Mouse (Mus musculus): ENCODE results near the gene Acsbg2. TPM values are rescaled to one million over a fixed set of nuclear protein-coding genes. Genes with fewer than 3 reads are reported as not detected.

The Acsbg2 gene
- polyA plus RNA-seq, 1 experiment: not detected

DNA sequence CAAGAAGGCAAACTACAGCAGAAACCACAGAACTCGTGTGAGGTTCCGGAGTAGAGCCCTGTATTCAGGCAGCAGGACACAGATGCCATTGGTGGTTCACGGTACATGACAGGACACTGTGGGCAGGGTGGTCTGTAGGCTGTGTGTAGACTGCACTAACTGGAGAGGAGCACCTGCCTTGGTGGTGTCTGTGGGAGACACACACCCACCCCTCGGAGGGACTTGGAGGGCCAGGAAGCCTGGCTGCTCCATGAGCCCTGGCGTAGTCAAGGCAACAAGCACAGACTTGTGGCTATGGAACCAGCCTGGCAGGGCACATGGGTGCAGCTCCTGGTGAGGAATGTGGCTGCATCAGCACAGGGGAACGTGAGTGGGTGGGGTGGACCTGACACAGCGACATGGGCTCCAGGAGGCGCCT is 54.5 kb downstream of the Acsbg2 start:
- Histone ChIP-seq H3K27ac (ENCODE audit: insufficient read depth, low read depth, low read length) (peak overlapping the region; percentile 53), H3K4me3 (ENCODE audit: insufficient read depth, low read depth, low read length) (no peak overlapping the region), H3K4me1 (ENCODE audit: control insufficient read depth, insufficient read depth, low read length) (peaks cover 33% of the 10 kb centered on the region)
- 35% methylated on average over 8 of the region's 8 CpGs for WGBS
- no peak for TF ChIP-seq POLR2A (IDR thresholded peaks at IDR 0.05; ENCODE audit: insufficient read depth, low read depth, low read length)
- TF ChIP-seq CTCF (IDR thresholded peaks at IDR 0.05; ENCODE audit: insufficient read depth, low read depth, low read length): no peak

DNA sequence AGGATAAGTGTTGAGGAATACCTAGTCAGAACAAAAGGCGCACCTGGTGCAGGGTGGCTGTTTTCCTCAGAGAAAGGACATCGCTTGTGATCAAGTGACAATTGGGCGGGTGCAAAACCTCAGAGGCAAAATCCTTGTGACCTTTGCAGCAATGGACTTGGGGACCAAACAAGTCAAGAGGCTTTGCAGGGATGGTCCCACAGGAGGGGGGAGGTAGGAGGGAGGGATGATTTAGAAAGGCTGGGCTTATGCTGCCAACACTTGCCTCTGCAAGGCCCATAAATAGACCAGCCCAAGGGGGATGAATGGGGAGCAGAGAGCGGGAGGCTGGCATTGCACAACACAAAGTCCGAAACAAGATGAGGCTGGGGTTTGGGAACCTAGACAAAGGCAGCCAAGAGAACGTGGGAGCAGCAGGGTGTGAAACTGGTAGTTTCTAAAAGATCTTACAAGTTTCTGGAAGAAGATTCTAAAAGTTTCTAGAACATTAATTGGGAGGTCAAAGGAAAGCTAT is 55.2 kb downstream of the Acsbg2 start:
- 56% methylated on average over 6 of the region's 6 CpGs for WGBS
- Histone ChIP-seq H3K4me1 (ENCODE audit: control insufficient read depth, insufficient read depth, low read length) (peaks cover 38% of the 10 kb centered on the region), H3K27ac (ENCODE audit: insufficient read depth, low read depth, low read length) (no peak overlapping the region), H3K4me3 (ENCODE audit: insufficient read depth, low read depth, low read length) (no peak overlapping the region)
- TF ChIP-seq CTCF (IDR thresholded peaks at IDR 0.05; ENCODE audit: insufficient read depth, low read depth, low read length) (no peak), POLR2A (IDR thresholded peaks at IDR 0.05; ENCODE audit: insufficient read depth, low read depth, low read length) (no peak)

DNA sequence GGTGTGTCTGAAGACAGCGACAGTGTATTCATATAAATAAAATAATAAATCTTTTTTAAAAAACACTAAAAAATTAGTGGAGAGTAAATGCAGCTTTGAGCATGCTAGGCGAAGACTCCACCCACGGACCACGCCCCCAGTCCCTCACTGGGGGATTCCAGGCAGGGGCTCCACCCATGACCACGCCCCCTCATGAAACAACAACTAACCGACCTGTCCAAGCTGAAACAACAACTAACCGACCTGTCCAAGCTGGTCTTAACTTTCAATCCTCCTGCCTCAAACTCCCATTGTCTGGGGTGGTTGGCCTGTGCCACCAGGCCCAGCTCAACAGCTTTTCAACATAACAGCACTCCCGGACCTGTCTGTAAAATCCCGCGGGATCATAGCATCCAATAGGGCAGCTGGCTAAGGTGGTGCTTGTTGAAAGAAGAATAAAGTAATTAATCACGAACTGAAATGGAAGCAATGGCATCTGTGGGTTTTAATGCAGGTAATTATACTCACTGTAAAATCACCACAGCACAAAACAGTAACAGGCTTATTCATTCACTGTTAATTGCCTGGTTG is 56.1 kb downstream of the Acsbg2 start:
- Histone ChIP-seq H3K27ac (ENCODE audit: insufficient read depth, low read depth, low read length) (no peak overlapping the region), H3K4me1 (ENCODE audit: control insufficient read depth, insufficient read depth, low read length) (peaks cover 44% of the 10 kb centered on the region), H3K4me3 (ENCODE audit: insufficient read depth, low read depth, low read length) (no peak overlapping the region)
- 42% methylated on average over 11 of the region's 11 CpGs for WGBS
- TF ChIP-seq POLR2A (IDR thresholded peaks at IDR 0.05; ENCODE audit: insufficient read depth, low read depth, low read length) (no peak), CTCF (IDR thresholded peaks at IDR 0.05; ENCODE audit: insufficient read depth, low read depth, low read length) (no peak)

DNA sequence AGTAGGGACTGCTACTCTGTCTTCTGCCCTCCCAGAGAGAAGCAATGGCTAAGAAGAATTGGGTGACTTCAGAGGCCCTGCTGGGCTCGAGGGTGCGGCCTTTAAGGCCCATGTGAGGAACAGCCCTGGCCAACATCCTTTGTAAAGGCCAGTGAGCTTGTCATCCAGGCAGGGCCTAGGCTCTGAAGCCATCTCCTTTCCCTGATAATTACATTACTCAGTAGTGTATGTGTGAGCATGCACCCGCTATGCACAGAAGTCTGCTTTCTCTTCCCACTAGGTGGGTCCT is 59.2 kb downstream of the Acsbg2 start:
- no peak for TF ChIP-seq CTCF (IDR thresholded peaks at IDR 0.05; ENCODE audit: insufficient read depth, low read depth, low read length)
- no peak for TF ChIP-seq POLR2A (IDR thresholded peaks at IDR 0.05; ENCODE audit: insufficient read depth, low read depth, low read length)
- H3K27ac ChIP-seq (ENCODE audit: insufficient read depth, low read depth, low read length): peak overlapping the region; percentile 47
- 49% methylated on average over 3 of the region's 3 CpGs for WGBS

DNA sequence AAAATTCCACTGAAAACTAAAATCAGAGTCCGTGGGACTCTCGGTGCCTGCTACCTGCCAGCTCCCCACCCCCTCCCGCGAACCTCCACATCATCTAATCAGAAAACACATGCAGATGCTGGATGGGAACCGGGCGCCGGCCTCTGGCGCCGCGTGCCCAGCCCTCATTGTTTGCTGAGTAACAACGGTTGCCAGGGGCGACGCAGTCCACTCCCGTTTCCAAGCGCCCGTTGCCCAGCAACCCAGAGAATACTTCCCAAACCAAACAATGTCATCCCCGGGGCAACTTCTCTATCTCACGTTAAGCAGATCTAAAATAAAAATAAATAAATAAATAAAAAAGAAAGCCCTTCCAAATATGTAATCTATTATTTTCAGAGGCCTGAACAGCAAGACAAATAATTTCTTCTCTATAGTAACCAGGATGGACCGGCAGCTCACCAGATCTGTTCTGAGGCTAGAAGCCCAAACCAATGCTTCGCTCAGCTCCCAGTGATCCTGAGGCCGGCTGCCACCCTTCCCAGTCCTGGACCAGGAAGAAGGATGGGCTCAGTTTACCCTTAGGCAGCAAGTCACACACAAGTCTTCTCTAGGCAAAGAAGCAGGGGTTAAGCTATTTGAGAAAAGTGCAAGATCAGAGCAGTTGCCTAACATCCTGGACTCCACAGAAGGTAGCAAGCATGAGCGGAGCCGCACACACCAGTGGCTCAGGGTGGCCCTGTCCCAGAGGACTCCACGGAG is 59.8 kb downstream of the Acsbg2 start:
- Histone ChIP-seq H3K4me3 (ENCODE audit: insufficient read depth, low read depth, low read length) (no peak overlapping the region), H3K4me1 (ENCODE audit: control insufficient read depth, insufficient read depth, low read length) (peaks cover 57% of the 10 kb centered on the region), H3K27ac (ENCODE audit: insufficient read depth, low read depth, low read length) (peak overlapping the region; percentile 47)
- TF ChIP-seq CTCF (IDR thresholded peaks at IDR 0.05; ENCODE audit: insufficient read depth, low read depth, low read length) (no peak), POLR2A (IDR thresholded peaks at IDR 0.05; ENCODE audit: insufficient read depth, low read depth, low read length) (no peak)
- 9% methylated on average over 24 of the region's 24 CpGs for WGBS

More for the DNA sequence above, 59.2 kb downstream of the Acsbg2 start:
- Histone ChIP-seq H3K4me3 (ENCODE audit: insufficient read depth, low read depth, low read length) (no peak overlapping the region), H3K4me1 (ENCODE audit: control insufficient read depth, insufficient read depth, low read length) (peaks cover 59% of the 10 kb centered on the region)

DNA sequence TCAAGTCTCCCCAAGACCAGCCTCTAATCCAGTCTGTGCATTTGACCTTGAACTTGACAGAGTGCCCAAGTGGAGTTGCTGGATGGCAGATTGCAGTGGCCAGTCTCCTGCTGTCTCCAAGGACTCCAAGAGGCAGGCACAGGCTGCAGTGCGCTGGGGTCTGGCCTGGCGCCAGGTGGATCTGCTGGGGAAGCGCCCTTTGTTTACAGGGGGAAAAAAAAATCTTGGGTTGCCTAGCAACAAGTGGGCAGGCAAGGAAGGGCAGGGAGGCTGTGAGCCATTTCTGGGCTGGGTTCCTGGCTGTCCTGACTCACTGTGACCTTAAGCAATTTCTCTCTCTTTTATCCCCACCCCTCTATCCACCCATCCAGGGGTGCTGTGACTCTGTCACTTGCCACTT is 64.0 kb downstream of the Acsbg2 start:
- Histone ChIP-seq H3K4me1 (ENCODE audit: control insufficient read depth, insufficient read depth, low read length) (peaks cover 37% of the 10 kb centered on the region), H3K27ac (ENCODE audit: insufficient read depth, low read depth, low read length) (peak overlapping the region; percentile 27), H3K4me3 (ENCODE audit: insufficient read depth, low read depth, low read length) (no peak overlapping the region)
- TF ChIP-seq POLR2A (IDR thresholded peaks at IDR 0.05; ENCODE audit: insufficient read depth, low read depth, low read length) (no peak), CTCF (IDR thresholded peaks at IDR 0.05; ENCODE audit: insufficient read depth, low read depth, low read length) (0 out of 2 replicates have a peak, but pooled peaks have one; percentile 0)
- WGBS: 20% methylated on average over 3 of the region's 3 CpGs

DNA sequence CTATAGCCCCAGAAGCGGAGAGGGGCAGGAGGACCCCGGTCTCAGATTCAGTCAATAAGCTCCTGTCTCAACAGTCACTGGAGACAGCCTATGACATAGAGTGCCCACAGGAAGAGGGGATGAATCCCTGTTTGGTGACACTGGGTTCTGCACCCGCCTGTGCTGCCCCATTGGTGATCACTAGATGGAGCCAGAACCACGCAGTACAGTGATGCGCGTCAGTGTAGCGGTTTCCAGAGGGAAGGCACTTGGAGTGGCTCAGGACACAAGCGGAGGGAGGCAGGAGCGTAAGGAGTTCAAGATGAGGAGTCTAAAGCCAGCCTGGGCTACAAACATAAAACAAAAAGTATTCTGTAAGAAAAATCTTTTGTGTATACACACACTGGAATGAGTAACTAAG is 65.7 kb downstream of the Acsbg2 start:
- Histone ChIP-seq H3K27ac (ENCODE audit: insufficient read depth, low read depth, low read length) (no peak overlapping the region), H3K4me3 (ENCODE audit: insufficient read depth, low read depth, low read length) (no peak overlapping the region), H3K4me1 (ENCODE audit: control insufficient read depth, insufficient read depth, low read length) (peaks cover 23% of the 10 kb centered on the region)
- WGBS: 14% methylated on average over 9 of the region's 9 CpGs
- TF ChIP-seq CTCF (IDR thresholded peaks at IDR 0.05; ENCODE audit: insufficient read depth, low read depth, low read length) (peak; percentile 97), POLR2A (IDR thresholded peaks at IDR 0.05; ENCODE audit: insufficient read depth, low read depth, low read length) (no peak)

DNA sequence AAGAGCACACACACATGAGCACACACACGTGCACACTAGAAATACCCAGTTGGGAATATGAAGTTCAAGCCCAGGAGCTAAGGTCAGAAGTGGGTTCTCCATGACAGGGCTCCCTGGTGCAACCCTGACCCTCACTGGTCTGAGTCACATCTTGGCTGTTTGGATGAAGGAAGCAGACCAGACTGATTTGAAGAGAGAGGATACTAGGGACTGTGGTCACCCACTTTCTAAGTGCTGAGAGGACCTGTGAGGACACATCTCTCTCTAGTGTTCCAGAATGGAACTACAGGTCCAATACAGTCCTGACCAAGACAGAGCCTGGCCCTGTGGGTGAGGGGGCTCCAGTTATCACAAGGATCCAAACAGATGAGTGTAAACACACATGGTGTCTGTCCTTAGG is 68.5 kb downstream of the Acsbg2 start:
- TF ChIP-seq CTCF (IDR thresholded peaks at IDR 0.05; ENCODE audit: insufficient read depth, low read depth, low read length): no peak
- TF ChIP-seq POLR2A (IDR thresholded peaks at IDR 0.05; ENCODE audit: insufficient read depth, low read depth, low read length): no peak
- 75% methylated on average over 1 of the region's 1 CpGs for WGBS
- Histone ChIP-seq H3K27ac (ENCODE audit: insufficient read depth, low read depth, low read length) (no peak overlapping the region), H3K4me3 (ENCODE audit: insufficient read depth, low read depth, low read length) (no peak overlapping the region), H3K4me1 (ENCODE audit: control insufficient read depth, insufficient read depth, low read length) (peaks cover 11% of the 10 kb centered on the region)

DNA sequence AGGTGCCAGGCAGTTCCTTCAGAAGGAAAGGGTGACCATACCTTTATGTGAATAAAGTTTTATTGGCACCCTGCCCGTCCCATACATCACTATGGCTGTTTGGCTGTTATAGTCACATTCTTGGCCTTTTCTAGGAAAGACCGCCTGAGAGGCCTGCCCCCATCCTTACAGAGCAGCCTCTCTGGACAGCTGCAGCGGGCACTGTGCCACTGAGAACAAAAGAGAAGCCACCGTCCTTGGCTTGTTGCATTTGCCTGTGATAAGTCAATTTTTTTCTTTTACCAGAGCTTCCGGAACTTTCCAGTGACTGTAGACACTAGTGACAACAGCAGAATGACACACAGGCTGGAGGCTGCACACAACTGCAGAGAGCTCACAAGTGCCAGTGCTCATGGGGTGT is 69.3 kb downstream of the Acsbg2 start:
- H3K4me3 ChIP-seq (ENCODE audit: insufficient read depth, low read depth, low read length): no peak overlapping the region
- 53% methylated on average over 5 of the region's 5 CpGs for WGBS
- H3K4me1 ChIP-seq (ENCODE audit: control insufficient read depth, insufficient read depth, low read length): peaks cover 2% of the 10 kb centered on the region
- no peak for TF ChIP-seq CTCF (IDR thresholded peaks at IDR 0.05; ENCODE audit: insufficient read depth, low read depth, low read length)
- no peak for TF ChIP-seq POLR2A (IDR thresholded peaks at IDR 0.05; ENCODE audit: insufficient read depth, low read depth, low read length)
- H3K27ac ChIP-seq (ENCODE audit: insufficient read depth, low read depth, low read length): no peak overlapping the region
